Mouse (Mus musculus) erythroblast, embryonic 14.5 days (primary cell): ENCODE data around the gene Tmem265. TPM values are rescaled to one million over a fixed set of nuclear protein-coding genes. Genes with fewer than 3 reads are reported as not detected.
A peak's percentile ranks its signal among the peaks of the same experiment; 100 is the strongest.

ENCODE experiments used
- H3K27me3 ChIP-seq: 2 replicates; pipeline ENCODE4 v1.6.1; 2012; ENCODE audit warnings: inconsistent platforms; ENCODE audit not compliant: control insufficient read depth
- H3K36me3 ChIP-seq: 2 replicates; pipeline ENCODE4 v1.6.1; 2012; ENCODE audit warnings: mild to moderate bottlenecking, inconsistent platforms; ENCODE audit not compliant: control insufficient read depth
- H3K4me1 ChIP-seq: 2 replicates; pipeline ENCODE4 v1.6.1; 2012; ENCODE audit warnings: inconsistent platforms; ENCODE audit not compliant: control insufficient read depth
- H3K4me3 ChIP-seq: replicated peaks from 2 replicates; pipeline ENCODE3; 2012; ENCODE audit warnings: moderate library complexity, mild to moderate bottlenecking, inconsistent platforms
- H3K9me3 ChIP-seq: 2 replicates; pipeline ENCODE4 v1.6.1; 2012; ENCODE audit warnings: low read length, inconsistent platforms, mixed read lengths; ENCODE audit not compliant: control insufficient read depth
- GATA1 ChIP-seq: IDR thresholded peaks from 2 replicates; pipeline ENCODE4 v1.6.1; 2012; ENCODE audit warnings: low read length, inconsistent platforms, mixed read lengths
- TAL1 ChIP-seq: IDR thresholded peaks from 3 replicates; pipeline ENCODE4 v1.6.1; 2012; ENCODE audit warnings: low read length, inconsistent platforms, mixed read lengths
- polyA plus RNA-seq: library from polyadenylated mRNA; stranded (reverse); fragments of >175 nt; gene quantifications from 2 replicates; pipeline ENCODE4 v1.2.3, GENCODE M21; 2012

Gene Tmem265
- polyA plus RNA-seq, 1 experiment: 0.75 TPM

- Histone ChIP-seq H3K36me3 (peaks cover 83% of the 10 kb centered on the region), H3K27me3 (no peaks in the 10 kb centered on the region), H3K4me3 (no peak overlapping the region), H3K4me1 (no peaks in the 10 kb centered on the region), H3K9me3 (no peaks in the 10 kb centered on the region)
- TF ChIP-seq TAL1: no peak
- TF ChIP-seq GATA1: no peak
Measured at GRCm38 (mm10) chr7:127601735-127602134, 40.5 kb downstream of the Tmem265 start.

- peaks cover 2% of the 10 kb centered on the region; the same call in 1 of the 2 replicates for H3K4me1 ChIP-seq
- no peaks in the 10 kb centered on the region for H3K9me3 ChIP-seq
- no peak overlapping the region for H3K4me3 ChIP-seq
- no peak for TF ChIP-seq GATA1
- no peak for TF ChIP-seq TAL1
- H3K27me3 ChIP-seq: no peaks in the 10 kb centered on the region
- peaks cover 73% of the 10 kb centered on the region for H3K36me3 ChIP-seq
Measured at GRCm38 (mm10) chr7:127602903-127603302, 41.7 kb downstream of the Tmem265 start.

GRCm38 (mm10) chr7:127604256-127604655 lies 43.1 kb downstream of the Tmem265 start:
- Histone ChIP-seq H3K4me1 (peaks cover 2% of the 10 kb centered on the region; the same call in 1 of the 2 replicates), H3K9me3 (no peaks in the 10 kb centered on the region), H3K36me3 (peaks cover 60% of the 10 kb centered on the region), H3K27me3 (no peaks in the 10 kb centered on the region), H3K4me3 (no peak overlapping the region)
- no peak for TF ChIP-seq TAL1
- no peak for TF ChIP-seq GATA1

GRCm38 (mm10) chr7:127607150-127607549 lies 46.0 kb downstream of the Tmem265 start:
- H3K9me3 ChIP-seq: peaks cover 14% of the 10 kb centered on the region
- TF ChIP-seq GATA1 (no peak), TAL1 (no peak)
- H3K4me1 ChIP-seq: peaks cover 2% of the 10 kb centered on the region; the same call in 1 of the 2 replicates
- no peaks in the 10 kb centered on the region for H3K27me3 ChIP-seq
- no peak overlapping the region for H3K4me3 ChIP-seq
- peaks cover 57% of the 10 kb centered on the region for H3K36me3 ChIP-seq

- Histone ChIP-seq H3K4me1 (peaks cover 22% of the 10 kb centered on the region), H3K9me3 (peaks cover 14% of the 10 kb centered on the region), H3K36me3 (peaks cover 33% of the 10 kb centered on the region), H3K27me3 (peaks cover 29% of the 10 kb centered on the region), H3K4me3 (no peak overlapping the region)
- no peak for TF ChIP-seq GATA1
- no peak for TF ChIP-seq TAL1
Measured at GRCm38 (mm10) chr7:127611011-127611410, 49.8 kb downstream of the Tmem265 start.

- TF ChIP-seq GATA1 (no peak), TAL1 (no peak)
- peaks cover 26% of the 10 kb centered on the region for H3K4me1 ChIP-seq
- no peak overlapping the region for H3K4me3 ChIP-seq
- H3K27me3 ChIP-seq: peaks cover 32% of the 10 kb centered on the region
- H3K36me3 ChIP-seq: peaks cover 33% of the 10 kb centered on the region
- H3K9me3 ChIP-seq: peaks cover 14% of the 10 kb centered on the region
Measured at GRCm38 (mm10) chr7:127611561-127611960, 50.4 kb downstream of the Tmem265 start.

GRCm38 (mm10) chr7:127613501-127613900 lies 52.3 kb downstream of the Tmem265 start:
- H3K4me1 ChIP-seq: peaks cover 30% of the 10 kb centered on the region
- peaks cover 31% of the 10 kb centered on the region for H3K36me3 ChIP-seq
- peaks cover 16% of the 10 kb centered on the region for H3K9me3 ChIP-seq
- TF ChIP-seq GATA1 (no peak), TAL1 (no peak)
- H3K27me3 ChIP-seq: peaks cover 32% of the 10 kb centered on the region
- no peak overlapping the region for H3K4me3 ChIP-seq

GRCm38 (mm10) chr7:127614091-127614490 lies 52.9 kb downstream of the Tmem265 start:
- TF ChIP-seq GATA1 (no peak), TAL1 (no peak)

GRCm38 (mm10) chr7:127614511-127614890 lies 53.3 kb downstream of the Tmem265 start:
- TF ChIP-seq GATA1 (no peak), TAL1 (no peak)

More at GRCm38 (mm10) chr7:127614091-127614490, 52.9 kb downstream of the Tmem265 start:
- Histone ChIP-seq H3K9me3 (peaks cover 16% of the 10 kb centered on the region), H3K4me3 (peak overlapping the region; percentile 74), H3K4me1 (peaks cover 30% of the 10 kb centered on the region), H3K36me3 (peaks cover 31% of the 10 kb centered on the region), H3K27me3 (peaks cover 32% of the 10 kb centered on the region)

More at GRCm38 (mm10) chr7:127614511-127614890, 53.3 kb downstream of the Tmem265 start:
- peaks cover 32% of the 10 kb centered on the region for H3K27me3 ChIP-seq
- H3K4me1 ChIP-seq: peaks cover 30% of the 10 kb centered on the region
- peak overlapping the region; percentile 74 for H3K4me3 ChIP-seq
- peaks cover 16% of the 10 kb centered on the region for H3K9me3 ChIP-seq
- peaks cover 29% of the 10 kb centered on the region for H3K36me3 ChIP-seq
